Mouse (Mus musculus) G1E (cell line): ENCODE data around the gene Tmem110. TPM values are rescaled to one million over a fixed set of nuclear protein-coding genes. Genes with fewer than 3 reads are reported as not detected.
A peak's percentile ranks its signal among the peaks of the same experiment; 100 is the strongest.

Experiments used
- ATAC-seq: 2 replicates; pipeline ENCODE4 v1.8.0; 2016; ENCODE audit warnings: mild to moderate bottlenecking; ENCODE audit not compliant: insufficient number of reproducible peaks, poor library complexity, low FRiP score, severe bottlenecking; ENCODE audit errors: extremely low read depth
- DNase-seq: peaks from one replicate; pipeline ENCODE4 v3.0.0; 2012; ENCODE audit warnings: low spot score
- H3K27me3 ChIP-seq: 2 replicates; pipeline ENCODE4 v1.6.1; 2012; ENCODE audit warnings: mild to moderate bottlenecking, low read length, inconsistent platforms; ENCODE audit not compliant: insufficient read depth
- H3K36me3 ChIP-seq: replicated peaks from 2 replicates; pipeline ENCODE3; 2012; ENCODE audit warnings: mild to moderate bottlenecking, inconsistent platforms
- H3K4me1 ChIP-seq: 2 replicates; pipeline ENCODE4 v1.6.1; 2012; ENCODE audit warnings: low read depth, low read length, inconsistent platforms, mixed read lengths; ENCODE audit not compliant: insufficient read depth
- H3K4me3 ChIP-seq: 2 replicates; pipeline ENCODE4 v1.5.1; 2012; ENCODE audit warnings: low read depth, mild to moderate bottlenecking, inconsistent platforms, low read length, moderate library complexity, mixed read lengths
- H3K9me3 ChIP-seq: replicated peaks from 2 replicates; pipeline ENCODE4 v1.6.1; 2012; ENCODE audit warnings: inconsistent platforms
- CTCF ChIP-seq: IDR thresholded peaks from 2 replicates; pipeline ENCODE4 v1.5.1; 2012; ENCODE audit warnings: low read depth, low read length, inconsistent platforms, mixed read lengths
- GATA1 ChIP-seq: IDR thresholded peaks from 2 replicates; pipeline ENCODE4 v1.6.1; 2012; ENCODE audit warnings: borderline replicate concordance, low read length, inconsistent platforms, mixed read lengths
- GATA2 ChIP-seq: IDR thresholded peaks from 2 replicates; pipeline ENCODE4 v1.6.1; 2012; ENCODE audit warnings: low read depth, low read length, inconsistent platforms, borderline replicate concordance
- POLR2AphosphoS5 ChIP-seq: IDR thresholded peaks from 2 replicates; pipeline ENCODE4 v1.6.1; 2012; ENCODE audit warnings: low read depth, low read length, inconsistent platforms; ENCODE audit not compliant: insufficient replicate concordance
- TAL1 ChIP-seq: conservative IDR thresholded peaks from 2 replicates; pipeline ENCODE4 v1.6.1; 2012; ENCODE audit warnings: low read depth, low read length, inconsistent platforms, mixed read lengths
- polyA plus RNA-seq: library from polyadenylated mRNA; stranded (reverse); fragments of >175 nt; gene quantifications from 2 replicates; pipeline ENCODE4 v1.2.3, GENCODE M21; 2012
- total RNA-seq, 2 experiments: library from RNA; stranded (forward) in 1 of 2; stranded (reverse) in 1 of 2; fragments of 200-1000 nt in 1 of 2; fragments of >200 nt in 1 of 2; fragmentation: Nextera tagmentation in 1 of 2; gene quantifications; 2 replicates each; pipeline ENCODE4 v1.2.3; 2014 to 2017

Tmem110 gene
- total and polyA plus RNA-seq, 3 experiments: 5.8 to 14.5 (median 12.5) TPM

GRCm38 (mm10) chr14:30878958-30879571 lies 53.7 kb downstream of the Tmem110 start, which contains the start of gene Mustn1:
Gene Mustn1, plus strand, starts transcription at chr14:30879200.
- H3K36me3 ChIP-seq: peaks cover 29% of the 10 kb centered on the region
- no peaks in the 10 kb centered on the region for H3K9me3 ChIP-seq
- peaks cover 47% of the 10 kb centered on the region for H3K4me1 ChIP-seq
- no peak for ATAC-seq
- H3K27me3 ChIP-seq: peaks cover 11% of the 10 kb centered on the region
- DNase-seq: no peak
- no peak within 1 kb of the TSS for H3K4me3 ChIP-seq
- TF ChIP-seq CTCF: no peak
- no peak for TF ChIP-seq GATA2
- no peak for TF ChIP-seq GATA1
- no peak for TF ChIP-seq TAL1
- TF ChIP-seq POLR2AphosphoS5: no peak

- peaks cover 40% of the 10 kb centered on the region for H3K4me1 ChIP-seq
- TF ChIP-seq CTCF (no peak), GATA2 (no peak), TAL1 (no peak), POLR2AphosphoS5 (no peak), GATA1 (no peak)
- no peak for DNase-seq
- H3K27me3 ChIP-seq: peaks cover 11% of the 10 kb centered on the region
- peaks cover 23% of the 10 kb centered on the region for H3K36me3 ChIP-seq
- no peak overlapping the region for H3K4me3 ChIP-seq
- H3K9me3 ChIP-seq: no peaks in the 10 kb centered on the region
- ATAC-seq: no peak
Measured at GRCm38 (mm10) chr14:30879794-30880193, 54.4 kb downstream of the Tmem110 start.

GRCm38 (mm10) chr14:30880251-30880650 lies 54.9 kb downstream of the Tmem110 start:
- H3K36me3 ChIP-seq: peaks cover 23% of the 10 kb centered on the region
- DNase-seq (no peak), ATAC-seq (no peak)
- peaks cover 11% of the 10 kb centered on the region for H3K27me3 ChIP-seq
- H3K4me3 ChIP-seq: no peak overlapping the region
- no peaks in the 10 kb centered on the region for H3K9me3 ChIP-seq
- peaks cover 36% of the 10 kb centered on the region for H3K4me1 ChIP-seq
- no peak for TF ChIP-seq GATA1
- TF ChIP-seq CTCF: no peak
- no peak for TF ChIP-seq GATA2
- TF ChIP-seq POLR2AphosphoS5: no peak
- no peak for TF ChIP-seq TAL1

- DNase-seq (peak; percentile 40), ATAC-seq (no peak)
- H3K27me3 ChIP-seq: peaks cover 11% of the 10 kb centered on the region
- peaks cover 18% of the 10 kb centered on the region for H3K36me3 ChIP-seq
- TF ChIP-seq CTCF (peak; percentile 58; the same call in 1 of the 2 replicates), GATA2 (no peak)
- H3K9me3 ChIP-seq: no peaks in the 10 kb centered on the region
- H3K4me1 ChIP-seq: peaks cover 27% of the 10 kb centered on the region
- H3K4me3 ChIP-seq: no peak overlapping the region
Measured at GRCm38 (mm10) chr14:30880811-30881717, 55.7 kb downstream of the Tmem110 start.

- DNase-seq: no peak
- ATAC-seq: no peak
- Histone ChIP-seq H3K27me3 (peaks cover 17% of the 10 kb centered on the region), H3K4me1 (peaks cover 21% of the 10 kb centered on the region), H3K9me3 (no peaks in the 10 kb centered on the region), H3K4me3 (no peak overlapping the region), H3K36me3 (peaks cover 12% of the 10 kb centered on the region)
- TF ChIP-seq TAL1: no peak
Measured at GRCm38 (mm10) chr14:30881718-30882108, 56.3 kb downstream of the Tmem110 start.

- peaks cover 21% of the 10 kb centered on the region for H3K4me1 ChIP-seq
- H3K9me3 ChIP-seq: no peaks in the 10 kb centered on the region
- DNase-seq (no peak), ATAC-seq (no peak)
- H3K36me3 ChIP-seq: no peaks in the 10 kb centered on the region
- H3K27me3 ChIP-seq: peaks cover 38% of the 10 kb centered on the region
- no peak overlapping the region for H3K4me3 ChIP-seq
- TF ChIP-seq GATA2 (no peak), GATA1 (no peak), TAL1 (no peak), POLR2AphosphoS5 (no peak), CTCF (no peak)
Measured at GRCm38 (mm10) chr14:30885298-30885697, 59.9 kb downstream of the Tmem110 start.

GRCm38 (mm10) chr14:30886204-30886603 lies 60.8 kb downstream of the Tmem110 start, which contains the start of gene Itih4:
Gene Itih4, plus strand, starts transcription at chr14:30886476.
- H3K4me1 ChIP-seq: peaks cover 15% of the 10 kb centered on the region

More at GRCm38 (mm10) chr14:30886204-30886603, 60.8 kb downstream of the Tmem110 start, which contains the start of gene Itih4:
- no peaks in the 10 kb centered on the region for H3K36me3 ChIP-seq
- H3K27me3 ChIP-seq: peaks cover 41% of the 10 kb centered on the region
- TF ChIP-seq GATA1 (no peak), TAL1 (no peak), GATA2 (no peak), CTCF (no peak)
- ATAC-seq: no peak
- H3K4me3 ChIP-seq: no peak within 1 kb of the TSS
- no peaks in the 10 kb centered on the region for H3K9me3 ChIP-seq
- no peak for DNase-seq
